Mouse (Mus musculus) cerebellum, adult 2 months (tissue): ENCODE measurements around the gene Smyd3.

Source experiments
- CTCF ChIP-seq: fragments of 200-500 bp; IDR thresholded peaks from 2 replicates; pipeline ENCODE4 v1.5.1; 2011; ENCODE audit warnings: low read depth, mild to moderate bottlenecking, control low read depth, low read length, moderate library complexity, borderline replicate concordance; ENCODE audit not compliant: insufficient read depth
- POLR2A ChIP-seq: fragments of 200-500 bp; IDR thresholded peaks from 2 replicates; pipeline ENCODE4 v1.6.1; 2011; ENCODE audit warnings: low read length, control low read depth, borderline replicate concordance; ENCODE audit not compliant: insufficient read depth

- TF ChIP-seq CTCF: no peak
- no peak for TF ChIP-seq POLR2A
Measured at GRCm38 (mm10) chr1:179354250-179354649, 163.6 kb downstream of the Smyd3 start.
